Mouse (Mus musculus): ENCODE measurements at regions not wholly inside any gene's neighbourhood (a gene's known extent, or its start where the extent isn't known, plus 50 kb on each side); places are given as distances from the start of the nearest gene placed in this dataset.

DNA sequence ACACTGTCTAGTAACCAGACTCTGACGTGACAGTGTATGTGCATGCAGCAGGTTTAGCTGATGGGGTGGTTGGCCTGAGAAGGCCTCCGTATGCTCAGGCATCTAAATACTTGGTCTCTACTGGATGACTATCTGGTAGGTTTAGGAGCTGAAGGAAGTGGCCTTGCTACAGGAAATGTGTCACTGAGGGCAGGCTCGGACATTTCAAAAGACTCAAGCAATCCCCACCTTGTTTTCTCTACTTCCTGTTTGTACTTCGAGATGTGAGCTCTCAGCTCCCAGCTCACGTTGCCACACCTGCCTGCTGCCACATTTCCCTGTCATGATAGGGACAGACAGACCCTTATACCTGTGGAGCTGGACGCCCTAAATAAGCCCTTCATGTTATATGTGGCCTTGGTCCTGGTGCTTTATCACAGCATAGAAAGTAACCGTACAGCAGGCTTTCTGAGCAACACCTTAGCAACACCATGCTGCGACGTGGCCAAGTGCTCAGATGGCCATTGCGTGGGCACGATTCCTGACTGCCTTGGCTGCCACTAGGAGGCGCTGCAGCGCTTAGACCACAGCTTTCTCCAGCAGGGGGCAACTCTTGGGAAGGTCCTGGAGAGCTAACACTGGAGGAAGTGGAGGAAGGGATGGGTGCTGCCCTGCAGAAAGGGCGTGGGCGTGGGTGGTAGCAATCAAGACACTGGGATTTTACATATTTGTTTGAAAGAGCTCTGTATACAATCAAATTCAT lies 165.8 kb upstream of the Zfp637 start:
- no peak overlapping the region for H3K27ac ChIP-seq (ENCODE audit: low read depth, low read length)
- TF ChIP-seq CTCF (IDR thresholded peaks at IDR 0.05; ENCODE audit: low read depth): peak; percentile 83
- ATAC-seq (no peak), DNase-seq (peak; percentile 33)
- H3K4me2 ChIP-seq (ENCODE audit: low read depth): no peak overlapping the region
- H3K4me3 ChIP-seq (ENCODE audit: low read depth, low read length): no peak overlapping the region
- no peaks in the 10 kb centered on the region for H3K4me1 ChIP-seq (ENCODE audit: insufficient read depth)
- WGBS: 66% methylated on average over 15 of the region's 15 CpGs
- no peaks in the 10 kb centered on the region for H3K27me3 ChIP-seq (ENCODE audit: insufficient read depth, low read length)
- H3K9me3 ChIP-seq (ENCODE audit: low read length): no peaks in the 10 kb centered on the region
- no peak overlapping the region for H3K9ac ChIP-seq
- no peaks in the 10 kb centered on the region for H3K36me3 ChIP-seq (ENCODE audit: insufficient read depth)

DNA sequence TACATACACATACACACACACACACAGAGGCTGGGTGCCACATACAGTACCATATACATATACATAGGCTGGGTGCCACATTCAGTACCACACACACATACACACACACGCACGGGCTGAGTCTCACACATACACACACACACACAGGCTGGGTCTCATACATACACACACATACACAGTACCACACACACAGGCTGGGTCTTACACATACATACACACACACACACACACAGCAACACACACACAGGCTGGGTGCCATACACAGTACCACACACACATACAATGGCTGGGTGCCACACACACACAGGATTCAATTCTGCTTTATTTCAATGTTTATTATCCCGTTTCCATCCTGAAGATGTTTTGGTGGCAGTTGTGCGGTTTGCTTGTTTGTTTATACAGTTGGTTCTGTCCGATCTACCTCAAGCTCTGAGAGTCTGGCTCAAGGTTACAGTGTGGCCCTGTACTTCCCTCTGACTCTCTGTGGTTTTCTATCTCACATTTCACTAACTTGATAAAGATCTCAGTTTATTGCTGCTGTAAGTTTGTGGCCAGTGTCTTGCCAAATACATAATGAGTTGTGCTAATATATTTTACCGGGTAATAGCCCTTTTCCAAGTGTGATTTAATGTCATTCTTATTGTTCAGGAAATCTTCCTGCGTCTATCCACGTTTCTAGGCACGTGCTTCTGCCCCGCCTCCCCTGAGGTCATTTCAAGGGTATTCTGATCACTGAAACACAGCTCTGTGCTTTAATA lies 164.7 kb upstream of the Zfp637 start:
- Histone ChIP-seq H3K4me2 (ENCODE audit: low read depth) (no peak overlapping the region), H3K9me3 (ENCODE audit: low read length) (no peaks in the 10 kb centered on the region), H3K27me3 (ENCODE audit: insufficient read depth, low read length) (no peaks in the 10 kb centered on the region), H3K27ac (ENCODE audit: low read depth, low read length) (no peak overlapping the region), H3K4me3 (ENCODE audit: low read depth, low read length) (no peak overlapping the region), H3K4me1 (ENCODE audit: insufficient read depth) (no peaks in the 10 kb centered on the region), H3K36me3 (ENCODE audit: insufficient read depth) (no peaks in the 10 kb centered on the region), H3K9ac (no peak overlapping the region)
- DNase-seq (no peak), ATAC-seq (peak; percentile 16; the same call in 1 of the 2 replicates)
- TF ChIP-seq CTCF (IDR thresholded peaks at IDR 0.05; ENCODE audit: low read depth): no peak
- WGBS: 55% methylated on average over 10 of the region's 10 CpGs

DNA sequence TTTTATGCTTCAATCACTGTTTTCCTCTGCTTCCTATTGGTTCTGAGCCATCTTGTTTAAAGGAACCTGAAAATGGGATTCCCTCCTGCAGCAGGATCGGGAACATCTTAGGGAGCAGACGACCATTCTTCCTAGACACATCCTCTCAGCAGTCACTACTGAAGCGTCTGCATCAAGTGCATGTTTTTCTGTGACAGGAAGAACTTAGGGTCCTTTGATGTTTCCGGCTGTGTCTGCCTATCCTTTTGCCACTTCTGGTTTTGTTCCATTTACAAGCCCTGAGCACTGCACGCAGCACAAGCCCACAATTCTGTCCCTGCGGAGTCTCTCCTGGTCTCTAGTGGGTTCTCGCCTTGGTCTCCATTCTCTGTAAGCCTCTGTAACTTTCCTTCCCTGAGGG lies 163.9 kb upstream of the Zfp637 start:
- H3K27me3 ChIP-seq (ENCODE audit: insufficient read depth, low read length): no peaks in the 10 kb centered on the region
- no peak overlapping the region for H3K4me2 ChIP-seq (ENCODE audit: low read depth)
- no peak overlapping the region for H3K9ac ChIP-seq
- ATAC-seq (no peak), DNase-seq (no peak)
- no peaks in the 10 kb centered on the region for H3K36me3 ChIP-seq (ENCODE audit: insufficient read depth)
- H3K4me3 ChIP-seq (ENCODE audit: low read depth, low read length): no peak overlapping the region
- H3K4me1 ChIP-seq (ENCODE audit: insufficient read depth): no peaks in the 10 kb centered on the region
- no peak overlapping the region for H3K27ac ChIP-seq (ENCODE audit: low read depth, low read length)
- TF ChIP-seq CTCF (IDR thresholded peaks at IDR 0.05; ENCODE audit: low read depth): no peak
- no peaks in the 10 kb centered on the region for H3K9me3 ChIP-seq (ENCODE audit: low read length)
- 56% methylated on average over 7 of the region's 7 CpGs for WGBS

DNA sequence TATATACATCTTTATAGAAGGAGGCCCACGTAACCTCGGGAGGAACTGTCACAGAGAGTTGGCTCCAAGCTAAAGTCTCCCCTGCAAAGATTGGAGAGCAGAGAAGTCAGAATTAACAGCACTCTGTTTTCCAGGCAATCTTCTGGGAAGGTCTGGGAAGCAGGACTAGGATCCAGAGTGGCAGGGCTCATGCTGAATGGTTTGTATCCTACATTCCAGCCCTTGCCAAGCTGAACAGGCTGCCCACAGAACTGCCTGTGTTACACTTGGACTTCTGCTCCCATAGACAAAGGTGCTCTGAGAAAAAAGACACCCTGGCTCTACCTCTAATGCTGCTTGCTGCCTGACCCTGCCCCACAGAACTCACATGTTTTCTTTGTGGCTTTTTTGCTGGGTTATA lies 163.2 kb upstream of the Zfp637 start:
- WGBS: 79% methylated on average over 2 of the region's 2 CpGs

DNA sequence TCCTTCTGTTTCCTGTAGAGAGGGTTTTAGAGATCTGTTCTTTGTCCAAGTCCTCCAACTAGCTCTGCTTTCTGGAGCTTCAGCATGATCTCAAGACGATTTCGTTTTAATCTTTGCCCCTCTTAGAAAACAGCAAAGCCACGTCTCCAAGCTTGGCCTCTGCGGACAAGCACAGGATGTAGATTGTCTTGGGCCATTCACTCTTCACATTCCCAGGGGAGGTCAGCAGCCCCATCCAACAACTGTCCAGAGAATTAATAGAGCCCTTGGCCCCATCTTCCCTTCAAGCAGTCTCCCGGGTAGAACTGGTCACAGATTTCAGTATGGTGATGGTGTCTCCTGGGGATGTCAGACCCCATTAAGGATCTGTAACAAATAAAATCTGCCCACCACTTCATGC lies 162.7 kb upstream of the Zfp637 start:
- no peak overlapping the region for H3K4me3 ChIP-seq (ENCODE audit: low read depth, low read length)
- no peak overlapping the region for H3K27ac ChIP-seq (ENCODE audit: low read depth, low read length)
- WGBS: 76% methylated on average over 5 of the region's 5 CpGs
- TF ChIP-seq CTCF (IDR thresholded peaks at IDR 0.05; ENCODE audit: low read depth): no peak
- H3K4me1 ChIP-seq (ENCODE audit: insufficient read depth): no peaks in the 10 kb centered on the region
- no peaks in the 10 kb centered on the region for H3K36me3 ChIP-seq (ENCODE audit: insufficient read depth)
- ATAC-seq: no peak
- H3K4me2 ChIP-seq (ENCODE audit: low read depth): no peak overlapping the region
- H3K9me3 ChIP-seq (ENCODE audit: low read length): no peaks in the 10 kb centered on the region
- no peaks in the 10 kb centered on the region for H3K27me3 ChIP-seq (ENCODE audit: insufficient read depth, low read length)
- no peak for DNase-seq
- no peak overlapping the region for H3K9ac ChIP-seq

More for the DNA sequence above, 163.2 kb upstream of the Zfp637 start:
- Histone ChIP-seq H3K27ac (ENCODE audit: low read depth, low read length) (no peak overlapping the region), H3K4me3 (ENCODE audit: low read depth, low read length) (no peak overlapping the region), H3K4me1 (ENCODE audit: insufficient read depth) (no peaks in the 10 kb centered on the region), H3K36me3 (ENCODE audit: insufficient read depth) (no peaks in the 10 kb centered on the region), H3K9ac (no peak overlapping the region), H3K4me2 (ENCODE audit: low read depth) (no peak overlapping the region), H3K27me3 (ENCODE audit: insufficient read depth, low read length) (no peaks in the 10 kb centered on the region), H3K9me3 (ENCODE audit: low read length) (no peaks in the 10 kb centered on the region)
- ATAC-seq (no peak), DNase-seq (no peak)
- no peak for TF ChIP-seq CTCF (IDR thresholded peaks at IDR 0.05; ENCODE audit: low read depth)

DNA sequence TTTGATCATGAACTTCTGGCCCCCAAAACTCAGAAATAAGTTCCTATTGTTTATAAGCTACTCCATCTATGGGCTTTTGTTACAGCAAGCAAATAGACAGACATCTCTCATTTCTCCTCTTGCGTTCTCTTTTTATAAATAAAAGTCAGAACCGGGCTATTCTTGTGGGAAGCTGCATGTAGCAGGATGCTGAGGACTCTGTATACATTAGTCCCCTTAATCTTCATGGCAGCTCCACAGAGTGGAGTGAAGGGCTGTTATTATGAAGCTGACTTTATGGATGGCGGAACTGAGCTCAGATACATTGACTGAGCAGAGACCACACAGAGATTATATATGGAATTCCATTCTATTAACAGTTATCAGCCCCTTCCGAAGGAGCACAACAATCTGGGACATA lies 162.1 kb upstream of the Zfp637 start:
- no peak for TF ChIP-seq CTCF (IDR thresholded peaks at IDR 0.05; ENCODE audit: low read depth)
- no peaks in the 10 kb centered on the region for H3K9me3 ChIP-seq (ENCODE audit: low read length)
- ATAC-seq: no peak
- WGBS: 85% methylated on average over 4 of the region's 4 CpGs
- no peak overlapping the region for H3K27ac ChIP-seq (ENCODE audit: low read depth, low read length)
- H3K4me2 ChIP-seq (ENCODE audit: low read depth): no peak overlapping the region
- H3K4me3 ChIP-seq (ENCODE audit: low read depth, low read length): no peak overlapping the region
- no peaks in the 10 kb centered on the region for H3K36me3 ChIP-seq (ENCODE audit: insufficient read depth)
- H3K4me1 ChIP-seq (ENCODE audit: insufficient read depth): no peaks in the 10 kb centered on the region
- no peak for DNase-seq
- no peak overlapping the region for H3K9ac ChIP-seq
- H3K27me3 ChIP-seq (ENCODE audit: insufficient read depth, low read length): no peaks in the 10 kb centered on the region

DNA sequence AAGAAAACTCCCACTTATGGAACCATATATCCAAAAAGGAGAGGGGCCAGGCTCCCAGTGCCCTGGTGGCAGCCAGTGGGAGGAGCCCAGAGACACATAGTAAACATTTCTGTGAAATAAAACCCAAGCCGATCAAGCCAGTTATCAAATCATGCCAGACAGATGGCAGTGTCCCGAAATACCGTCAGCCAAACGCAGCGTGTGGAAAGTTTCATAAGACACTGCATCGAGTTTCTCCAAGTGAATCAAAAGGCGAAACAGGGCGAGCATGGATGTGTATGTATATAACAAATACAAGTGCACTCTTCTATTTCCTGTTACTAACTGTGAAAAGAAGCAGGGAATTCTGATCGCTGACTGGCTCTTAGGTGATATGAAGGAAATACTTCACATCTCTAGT lies 154.8 kb upstream of the Zfp637 start:
- no peak overlapping the region for H3K4me3 ChIP-seq (ENCODE audit: low read depth, low read length)
- no peak overlapping the region for H3K9ac ChIP-seq
- H3K4me2 ChIP-seq (ENCODE audit: low read depth): no peak overlapping the region
- no peaks in the 10 kb centered on the region for H3K4me1 ChIP-seq (ENCODE audit: insufficient read depth)
- ATAC-seq (no peak), DNase-seq (no peak)
- no peaks in the 10 kb centered on the region for H3K9me3 ChIP-seq (ENCODE audit: low read length)
- WGBS: 69% methylated on average over 9 of the region's 9 CpGs
- H3K27ac ChIP-seq (ENCODE audit: low read depth, low read length): no peak overlapping the region
- TF ChIP-seq CTCF (IDR thresholded peaks at IDR 0.05; ENCODE audit: low read depth): no peak
- H3K36me3 ChIP-seq (ENCODE audit: insufficient read depth): no peaks in the 10 kb centered on the region
- no peaks in the 10 kb centered on the region for H3K27me3 ChIP-seq (ENCODE audit: insufficient read depth, low read length)

Measured in forebrain, postnatal 0 days (tissue).